Mouse (Mus musculus) neural tube, embryonic 15.5 days (tissue): ENCODE measurements around the gene Gtf2h4. TPM values are rescaled to one million over a fixed set of nuclear protein-coding genes. Genes with fewer than 3 reads are reported as not detected.
A peak's percentile ranks its signal among the peaks of the same experiment; 100 is the strongest.

Experiments used
- ATAC-seq: fragments of 200-750 bp; cut with Nextera tagmentation; 2 replicates; pipeline ENCODE4 v1.8.0; 2017; ENCODE audit warnings: mild to moderate bottlenecking, moderate TSS enrichment, moderate library complexity; ENCODE audit not compliant: low FRiP score
- H3K27ac ChIP-seq: fragments of 300-500 bp; sonication (generic); replicated peaks from 2 replicates; pipeline ENCODE4 v1.5.1; 2015; ENCODE audit warnings: mild to moderate bottlenecking, inconsistent platforms
- H3K27me3 ChIP-seq: fragments of 300-500 bp; sonication (generic); replicated peaks from 2 replicates; pipeline ENCODE4 v1.6.1; 2015; ENCODE audit warnings: inconsistent platforms
- H3K36me3 ChIP-seq: fragments of 300-500 bp; sonication (generic); 2 replicates; pipeline ENCODE4 v1.6.1; 2015; ENCODE audit warnings: inconsistent platforms
- H3K4me1 ChIP-seq: fragments of 300-500 bp; sonication (generic); 2 replicates; pipeline ENCODE4 v1.6.1; 2015; ENCODE audit warnings: inconsistent platforms
- H3K4me2 ChIP-seq: fragments of 300-500 bp; sonication (generic); 2 replicates; pipeline ENCODE4 v1.6.1; 2015; ENCODE audit warnings: inconsistent platforms, mild to moderate bottlenecking, moderate library complexity
- H3K4me3 ChIP-seq: fragments of 300-500 bp; sonication (generic); replicated peaks from 2 replicates; pipeline ENCODE4 v1.5.1; 2015; ENCODE audit warnings: mild to moderate bottlenecking, inconsistent platforms
- H3K9ac ChIP-seq: fragments of 300-500 bp; sonication (generic); replicated peaks from 2 replicates; pipeline ENCODE4 v1.6.1; 2015; ENCODE audit warnings: mild to moderate bottlenecking, inconsistent platforms
- H3K9me3 ChIP-seq: fragments of 300-500 bp; sonication (generic); replicated peaks from 2 replicates; pipeline ENCODE4 v1.6.1; 2016; ENCODE audit warnings: inconsistent platforms
- WGBS: fragments of 180-500 bp; shearing (Covaris S2); methylation state at CpG from one replicate; pipeline ENCODE4 v1.1.7; 2015; ENCODE audit warnings: mixed read lengths; 5-methylcytosine and 5-hydroxymethylcytosine counted together
- polyA plus RNA-seq: library from polyadenylated mRNA; unstranded; fragments of >200 nt; fragmentation: Nextera tagmentation; extraction: Ambion mirVana; gene quantifications from 2 replicates; pipeline ENCODE4 v1.2.1, GENCODE M21; 2015

The Gtf2h4 gene
- polyA plus RNA-seq, 1 experiment from 2014 or later, result 24.1 TPM

DNA sequence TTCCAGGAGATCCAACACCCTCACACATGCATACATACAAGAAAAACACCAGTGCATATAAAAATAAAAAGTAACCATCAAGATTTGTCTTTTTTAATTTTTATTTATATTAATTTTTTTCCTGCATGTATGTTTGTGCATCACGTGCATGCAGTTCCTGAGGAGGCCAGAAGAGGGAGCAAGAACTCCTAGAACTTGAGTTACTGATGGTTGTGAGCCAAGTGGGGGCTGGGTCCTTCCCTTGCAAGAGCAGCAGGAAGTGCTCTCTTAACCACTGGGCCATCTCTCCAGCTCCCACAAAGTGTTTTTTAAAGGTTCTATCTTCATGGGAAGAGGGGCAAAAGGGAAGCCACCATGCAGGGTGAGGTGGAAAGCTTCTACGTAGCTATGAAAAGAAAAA lies 21.8 kb upstream of the Gtf2h4 start:
- H3K4me2 ChIP-seq, result no peak overlapping the region
- peaks cover 37% of the 10 kb centered on the region for H3K4me1 ChIP-seq
- no peaks in the 10 kb centered on the region for H3K9me3 ChIP-seq
- ATAC-seq, result no peak
- no peaks in the 10 kb centered on the region for H3K27me3 ChIP-seq
- H3K27ac ChIP-seq, result no peak overlapping the region
- peaks cover 43% of the 10 kb centered on the region for H3K36me3 ChIP-seq
- H3K9ac ChIP-seq, result no peak overlapping the region
- H3K4me3 ChIP-seq, result no peak overlapping the region
- 94% methylated on average over 2 of the region's 2 CpGs for WGBS

DNA sequence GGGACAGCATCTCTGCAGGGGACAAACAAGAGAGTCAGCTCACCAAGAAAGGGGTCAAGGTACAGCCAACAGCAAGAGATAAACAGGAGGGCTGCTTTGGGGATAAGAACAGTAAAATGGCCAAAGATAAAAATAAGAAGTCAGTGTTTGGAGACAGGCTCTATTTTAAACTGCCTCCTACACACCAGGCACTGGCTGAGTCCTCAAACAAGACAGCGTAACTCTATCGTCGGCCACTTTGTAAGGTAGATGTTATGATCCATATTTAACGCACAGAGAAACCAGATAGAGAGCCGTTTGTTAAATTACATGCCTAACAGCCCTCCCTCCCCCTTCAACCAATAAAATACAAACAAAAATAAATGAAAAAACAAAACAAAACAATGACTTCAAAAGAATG lies 20.4 kb upstream of the Gtf2h4 start:
- no peak overlapping the region for H3K4me3 ChIP-seq
- ATAC-seq, result no peak
- no peaks in the 10 kb centered on the region for H3K9me3 ChIP-seq
- 91% methylated on average over 5 of the region's 5 CpGs for WGBS
- no peaks in the 10 kb centered on the region for H3K27me3 ChIP-seq
- H3K36me3 ChIP-seq, result peaks cover 57% of the 10 kb centered on the region
- no peak overlapping the region for H3K27ac ChIP-seq
- H3K9ac ChIP-seq, result no peak overlapping the region
- no peak overlapping the region for H3K4me2 ChIP-seq
- peaks cover 26% of the 10 kb centered on the region for H3K4me1 ChIP-seq

DNA sequence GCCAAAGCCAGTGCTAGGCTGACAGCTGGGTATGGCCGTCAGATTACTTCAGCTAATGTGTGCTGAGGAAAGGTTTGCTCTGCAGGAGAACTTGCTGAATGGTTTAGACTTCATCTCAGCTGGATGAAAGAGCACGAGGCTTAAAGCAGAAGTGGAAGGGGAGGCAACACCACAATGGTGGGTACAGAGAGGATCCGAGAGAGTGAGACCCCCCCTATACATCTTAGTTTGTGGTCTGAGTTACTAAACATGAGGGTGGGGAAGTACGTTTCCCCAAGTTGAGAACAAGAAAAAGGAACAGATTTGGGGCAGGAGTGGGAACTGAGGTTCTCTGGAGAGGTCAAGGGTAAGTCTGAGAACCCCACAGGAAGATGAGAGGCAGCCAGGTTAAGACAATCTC lies 18.8 kb upstream of the Gtf2h4 start:
- Histone ChIP-seq H3K4me2 (no peak overlapping the region), H3K36me3 (peaks cover 72% of the 10 kb centered on the region)

DNA sequence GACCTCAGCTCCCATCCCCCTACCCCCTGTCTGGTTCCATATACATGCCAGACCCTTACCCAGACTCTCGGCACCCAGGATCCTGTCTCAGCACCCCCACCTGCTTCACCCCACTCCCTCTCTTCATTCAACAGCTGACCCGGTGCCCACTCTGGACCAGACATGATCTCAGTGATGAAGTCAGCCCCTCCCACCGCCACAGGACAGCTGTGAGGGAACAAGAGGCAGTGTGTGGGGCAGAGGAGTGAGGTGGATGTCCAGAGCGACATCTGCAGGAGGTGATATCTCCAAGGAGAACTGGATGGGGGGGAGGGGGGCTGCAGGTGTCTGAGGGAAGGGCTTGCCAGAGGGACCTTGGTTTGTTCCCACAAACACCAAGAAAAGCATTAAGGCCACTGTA lies 18.3 kb upstream of the Gtf2h4 start:
- WGBS, result 85% methylated on average over 4 of the region's 4 CpGs
- Histone ChIP-seq H3K4me2 (no peak overlapping the region), H3K9ac (no peak overlapping the region), H3K27me3 (no peaks in the 10 kb centered on the region), H3K9me3 (no peaks in the 10 kb centered on the region), H3K4me1 (peaks cover 5% of the 10 kb centered on the region), H3K27ac (no peak overlapping the region), H3K4me3 (no peak overlapping the region), H3K36me3 (peaks cover 78% of the 10 kb centered on the region)
- no peak for ATAC-seq

More for the DNA sequence above, 18.8 kb upstream of the Gtf2h4 start:
- H3K9me3 ChIP-seq, result no peaks in the 10 kb centered on the region
- no peak overlapping the region for H3K9ac ChIP-seq
- ATAC-seq, result no peak
- no peak overlapping the region for H3K4me3 ChIP-seq
- 89% methylated on average over 4 of the region's 4 CpGs for WGBS
- peaks cover 10% of the 10 kb centered on the region for H3K4me1 ChIP-seq
- H3K27ac ChIP-seq, result no peak overlapping the region
- H3K27me3 ChIP-seq, result no peaks in the 10 kb centered on the region

DNA sequence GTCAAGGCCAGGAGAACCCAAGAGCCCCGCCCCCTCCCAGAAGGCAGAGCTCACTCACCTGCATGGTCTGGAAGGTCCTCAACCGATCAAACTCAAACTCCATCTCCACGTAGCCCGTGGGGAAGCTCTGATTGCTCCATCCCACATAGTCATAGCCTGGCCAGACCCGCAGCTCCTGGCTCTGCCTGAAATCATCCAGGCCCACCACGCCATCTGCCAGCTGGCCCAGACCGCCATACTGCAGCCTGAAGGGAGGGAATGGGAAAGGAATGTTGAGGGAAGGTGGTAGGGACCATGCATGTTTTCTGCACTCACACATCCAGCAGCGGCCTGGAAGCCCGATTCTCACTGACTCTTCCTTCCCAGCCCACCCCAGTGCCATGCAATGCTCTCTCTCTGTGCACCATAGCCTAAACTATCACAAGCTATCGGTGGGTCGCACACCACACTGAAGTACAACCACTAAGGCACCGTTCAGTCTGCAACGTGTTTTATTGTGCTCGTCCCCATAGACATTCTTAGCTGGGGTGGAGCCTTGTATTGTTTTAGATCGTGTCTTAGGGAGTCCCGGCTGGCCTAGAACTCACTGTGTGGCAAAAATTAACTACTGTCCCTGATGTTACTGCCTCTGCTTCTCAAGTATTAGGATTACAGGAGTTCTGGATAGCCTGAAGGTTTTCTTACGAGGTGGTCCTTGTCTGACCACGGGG lies 16.6 kb upstream of the Gtf2h4 start:
- peaks cover 89% of the 10 kb centered on the region for H3K36me3 ChIP-seq

DNA sequence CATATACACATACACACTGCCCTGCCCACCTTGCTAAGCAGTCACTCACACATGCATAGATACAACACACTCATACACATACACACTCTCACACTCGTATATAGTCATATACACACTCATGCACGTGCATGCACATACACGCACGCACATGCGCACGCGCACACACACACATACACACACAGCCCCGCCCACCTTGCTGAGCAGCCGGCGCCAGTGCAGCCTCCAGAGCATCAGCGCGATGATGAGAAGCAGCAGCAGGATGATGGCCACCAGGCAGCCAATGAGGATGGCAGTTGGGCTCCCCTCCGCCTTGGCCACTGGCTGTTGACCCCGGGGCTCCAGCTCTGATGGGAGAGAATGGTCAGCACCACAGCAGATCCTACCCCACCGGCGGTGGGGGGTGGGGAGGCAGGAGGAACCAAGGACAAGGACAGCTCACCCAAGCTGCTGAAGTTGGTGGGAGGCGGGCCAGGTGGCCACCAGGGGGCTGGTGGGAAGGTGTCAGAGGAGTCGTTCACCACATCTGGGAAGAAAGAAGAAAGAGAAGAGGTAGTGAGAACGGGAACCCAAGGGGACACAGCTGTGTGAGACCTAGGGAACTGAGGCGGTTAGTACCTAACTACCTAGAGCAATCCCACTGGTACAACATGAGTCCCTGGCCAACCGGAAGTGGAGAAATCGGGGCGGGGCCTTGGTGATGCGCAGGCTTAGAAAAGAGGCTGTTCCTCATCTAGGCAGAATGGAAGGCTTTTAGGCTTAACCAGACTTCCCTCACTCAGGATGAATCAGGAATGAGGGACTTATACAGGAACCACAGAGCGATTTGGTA lies 15.0 kb upstream of the Gtf2h4 start:
- no peaks in the 10 kb centered on the region for H3K4me1 ChIP-seq
- H3K9ac ChIP-seq, result no peak overlapping the region
- no peak for ATAC-seq
- no peak overlapping the region for H3K4me2 ChIP-seq
- no peak overlapping the region for H3K27ac ChIP-seq
- WGBS, result 92% methylated on average over 25 of the region's 25 CpGs
- H3K9me3 ChIP-seq, result no peaks in the 10 kb centered on the region
- H3K36me3 ChIP-seq, result peaks cover 99% of the 10 kb centered on the region
- H3K4me3 ChIP-seq, result no peak overlapping the region
- H3K27me3 ChIP-seq, result no peaks in the 10 kb centered on the region

More for the DNA sequence above, 16.6 kb upstream of the Gtf2h4 start:
- Histone ChIP-seq H3K4me1 (no peaks in the 10 kb centered on the region), H3K27me3 (no peaks in the 10 kb centered on the region), H3K4me2 (no peak overlapping the region), H3K9ac (no peak overlapping the region), H3K4me3 (no peak overlapping the region), H3K9me3 (no peaks in the 10 kb centered on the region), H3K27ac (no peak overlapping the region)
- ATAC-seq, result no peak
- 90% methylated on average over 18 of the region's 18 CpGs for WGBS

DNA sequence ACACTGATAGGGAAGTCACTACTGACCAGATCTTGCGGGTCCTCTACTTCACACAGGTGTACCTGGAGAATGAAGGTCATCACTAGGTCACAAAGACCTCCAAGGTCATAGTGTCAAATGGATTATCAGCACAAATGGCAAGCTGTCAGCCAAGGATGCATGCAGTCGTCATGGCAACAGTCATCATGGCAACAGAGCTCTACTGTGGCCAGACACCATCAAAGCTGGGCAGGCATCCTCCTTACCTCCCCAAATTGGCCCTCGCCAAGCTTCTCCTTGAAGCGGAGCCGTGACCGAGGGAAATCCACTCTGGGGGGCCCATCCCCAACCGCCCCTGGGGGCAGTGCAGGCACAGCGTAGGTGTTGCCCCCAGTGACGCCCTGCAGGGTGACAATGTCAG lies 11.5 kb upstream of the Gtf2h4 start:
- H3K36me3 ChIP-seq, result peaks cover 95% of the 10 kb centered on the region
- H3K9me3 ChIP-seq, result no peaks in the 10 kb centered on the region
- no peaks in the 10 kb centered on the region for H3K27me3 ChIP-seq
- H3K27ac ChIP-seq, result no peak overlapping the region
- ATAC-seq, result no peak
- no peak overlapping the region for H3K4me3 ChIP-seq
- H3K4me2 ChIP-seq, result no peak overlapping the region
- H3K4me1 ChIP-seq, result no peaks in the 10 kb centered on the region
- no peak overlapping the region for H3K9ac ChIP-seq
- 63% methylated on average over 9 of the region's 9 CpGs for WGBS

DNA sequence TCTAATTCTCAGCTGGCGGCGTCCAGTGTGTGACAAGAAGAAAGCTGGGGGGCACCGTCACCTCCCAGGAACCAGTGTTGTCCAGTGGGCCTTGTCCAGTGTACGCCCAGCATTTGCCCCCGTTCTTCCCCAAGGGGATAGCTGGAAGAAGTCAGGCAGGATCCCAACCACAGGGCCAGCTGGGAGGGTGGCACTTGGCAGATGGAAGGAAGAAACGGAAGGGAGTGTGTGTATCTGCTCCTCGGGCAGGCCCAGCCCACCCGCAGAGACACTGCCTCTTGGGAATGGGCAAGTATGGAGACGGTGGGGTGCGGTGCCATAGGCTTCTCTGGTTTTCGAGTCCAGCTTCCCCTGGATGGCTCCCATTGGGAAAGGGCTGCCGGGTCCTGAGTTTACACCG lies 8.4 kb upstream of the Gtf2h4 start:
- WGBS, result 84% methylated on average over 13 of the region's 13 CpGs
- peaks cover 68% of the 10 kb centered on the region for H3K36me3 ChIP-seq
- no peak for ATAC-seq
- H3K27me3 ChIP-seq, result no peaks in the 10 kb centered on the region
- no peaks in the 10 kb centered on the region for H3K4me1 ChIP-seq
- H3K9ac ChIP-seq, result no peak overlapping the region
- H3K4me2 ChIP-seq, result no peak overlapping the region
- H3K4me3 ChIP-seq, result no peak overlapping the region
- no peak overlapping the region for H3K27ac ChIP-seq
- H3K9me3 ChIP-seq, result no peaks in the 10 kb centered on the region

DNA sequence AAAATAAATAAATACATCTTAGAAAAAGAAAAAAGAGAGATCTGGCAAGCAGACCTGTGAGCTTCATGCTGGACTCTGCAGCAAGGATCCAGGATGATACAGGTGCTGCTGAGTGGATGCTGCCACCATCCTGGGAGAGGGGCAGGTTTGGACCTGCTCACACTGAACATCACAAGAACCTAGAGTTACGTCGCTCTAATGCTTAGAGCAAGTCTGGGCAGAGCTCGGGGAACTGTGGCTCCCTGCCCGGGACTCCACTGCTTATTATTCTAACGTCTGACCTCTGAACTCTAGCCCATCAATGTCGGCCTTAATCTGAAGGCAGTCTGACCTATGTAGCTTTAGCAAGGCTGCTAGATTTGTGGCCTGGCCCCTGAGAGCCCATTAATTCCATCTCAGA lies 7.1 kb upstream of the Gtf2h4 start:
- no peaks in the 10 kb centered on the region for H3K9me3 ChIP-seq
- no peaks in the 10 kb centered on the region for H3K27me3 ChIP-seq
- H3K36me3 ChIP-seq, result peaks cover 54% of the 10 kb centered on the region
- no peak overlapping the region for H3K27ac ChIP-seq
- H3K9ac ChIP-seq, result no peak overlapping the region
- no peaks in the 10 kb centered on the region for H3K4me1 ChIP-seq
- WGBS, result 53% methylated on average over 6 of the region's 6 CpGs
- H3K4me2 ChIP-seq, result no peak overlapping the region
- no peak overlapping the region for H3K4me3 ChIP-seq
- no peak for ATAC-seq

DNA sequence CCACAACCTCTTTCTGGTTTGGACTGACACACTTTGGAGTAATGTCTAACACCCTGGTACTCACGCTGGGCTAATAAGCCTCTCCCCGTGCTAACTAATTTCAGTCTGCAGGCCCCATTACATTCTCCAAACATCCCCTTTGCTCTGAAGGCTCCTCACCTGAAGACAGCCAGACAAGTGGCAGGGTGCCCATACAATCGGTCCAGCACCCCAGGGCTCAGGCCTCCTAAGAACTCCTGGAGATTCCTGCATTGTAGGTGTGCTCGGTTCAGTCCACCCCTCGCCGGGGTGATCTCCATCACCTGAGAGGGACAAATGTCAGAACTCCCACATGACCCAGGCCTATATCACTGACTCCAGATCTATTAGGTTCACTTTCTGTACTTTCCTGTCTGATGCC lies 1.0 kb downstream of the Gtf2h4 start:
- Histone ChIP-seq H3K4me3 (peak overlapping the region; percentile 68; the same call in 1 of the 2 replicates), H3K9me3 (no peaks in the 10 kb centered on the region), H3K4me1 (peaks cover 21% of the 10 kb centered on the region), H3K27me3 (no peaks in the 10 kb centered on the region), H3K4me2 (peak overlapping the region; percentile 88; the same call in 1 of the 2 replicates), H3K27ac (no peak overlapping the region), H3K36me3 (no peaks in the 10 kb centered on the region), H3K9ac (no peak overlapping the region)
- no peak for ATAC-seq
- WGBS, result 86% methylated on average over 6 of the region's 6 CpGs

DNA sequence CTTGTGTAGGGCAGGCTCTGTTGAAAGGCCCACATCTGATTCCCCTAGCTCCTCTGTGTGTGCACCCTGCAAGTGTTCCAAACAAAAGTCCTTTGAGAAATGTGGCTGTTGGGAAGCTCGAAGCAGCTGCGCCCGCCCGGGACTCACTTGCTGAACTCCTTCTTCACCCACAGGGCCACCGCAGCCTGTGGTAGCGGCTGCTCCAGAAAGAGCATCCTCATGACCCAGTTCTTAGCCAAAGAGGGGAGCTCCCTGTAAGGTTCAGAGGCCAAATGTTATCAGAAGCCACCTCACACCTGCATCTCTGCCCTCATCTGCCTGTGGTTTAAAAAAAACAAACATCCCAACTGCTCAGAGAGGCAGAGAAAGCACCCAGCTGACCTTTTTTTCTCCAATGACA lies 1.7 kb downstream of the Gtf2h4 start:
- Histone ChIP-seq H3K27me3 (no peaks in the 10 kb centered on the region), H3K27ac (no peak overlapping the region), H3K4me3 (no peak overlapping the region), H3K4me2 (no peak overlapping the region), H3K4me1 (peaks cover 23% of the 10 kb centered on the region), H3K9me3 (no peaks in the 10 kb centered on the region), H3K9ac (no peak overlapping the region), H3K36me3 (no peaks in the 10 kb centered on the region)
- no peak for ATAC-seq
- 91% methylated on average over 6 of the region's 6 CpGs for WGBS

DNA sequence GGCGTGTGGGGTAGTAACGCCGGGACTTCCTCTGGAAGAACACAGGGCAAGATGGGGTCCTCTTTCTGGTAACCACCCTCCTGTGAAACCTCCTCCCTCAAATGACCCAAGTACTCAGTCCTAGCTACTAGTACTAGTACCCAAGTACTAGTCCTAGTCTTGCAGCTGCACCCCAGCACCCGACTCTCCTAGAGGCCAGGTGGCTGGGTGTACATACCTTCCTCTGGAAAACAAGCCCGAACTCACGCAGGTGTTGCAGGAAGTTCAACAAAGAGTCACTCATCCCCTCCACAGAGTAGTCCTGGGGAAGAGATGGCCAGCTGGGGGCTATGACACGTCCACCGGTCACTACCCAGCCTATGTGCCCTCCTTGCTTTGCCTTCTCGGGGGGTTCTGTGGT lies 3.8 kb downstream of the Gtf2h4 start:
- H3K9ac ChIP-seq, result no peak overlapping the region
- H3K4me3 ChIP-seq, result no peak overlapping the region
- H3K36me3 ChIP-seq, result no peaks in the 10 kb centered on the region
- no peak for ATAC-seq
- WGBS, result 96% methylated on average over 9 of the region's 9 CpGs
- H3K27me3 ChIP-seq, result no peaks in the 10 kb centered on the region
- H3K4me1 ChIP-seq, result peaks cover 33% of the 10 kb centered on the region
- no peaks in the 10 kb centered on the region for H3K9me3 ChIP-seq
- H3K27ac ChIP-seq, result no peak overlapping the region
- no peak overlapping the region for H3K4me2 ChIP-seq
